Mouse (Mus musculus) stomach, embryonic 14.5 days (tissue): ENCODE measurements around the gene Ddc. TPM values are rescaled to one million over a fixed set of nuclear protein-coding genes. Genes with fewer than 3 reads are reported as not detected.

Source experiments
- ATAC-seq: fragments of 200-750 bp; cut with Nextera tagmentation; 2 replicates; pipeline ENCODE4 v1.8.0; 2017; ENCODE audit warnings: low read depth, moderate TSS enrichment; ENCODE audit not compliant: insufficient number of reproducible peaks, insufficient read depth, low FRiP score
- H3K27ac ChIP-seq: fragments of 300-500 bp; sonication (generic); 2 replicates; pipeline ENCODE4 v1.5.1; 2014; ENCODE audit warnings: mild to moderate bottlenecking, low read length, moderate library complexity, mixed read lengths
- H3K27me3 ChIP-seq: fragments of 300-500 bp; sonication (generic); 2 replicates; pipeline ENCODE4 v1.6.1; 2014; ENCODE audit warnings: low read length, control low read depth, mixed read lengths; ENCODE audit not compliant: control insufficient read depth, insufficient read depth
- H3K36me3 ChIP-seq: fragments of 300-500 bp; sonication (generic); 2 replicates; pipeline ENCODE4 v1.6.1; 2014; ENCODE audit warnings: mild to moderate bottlenecking, control low read depth, low read length, moderate library complexity, mixed read lengths; ENCODE audit not compliant: control insufficient read depth, insufficient read depth
- H3K4me1 ChIP-seq: fragments of 300-500 bp; sonication (generic); 2 replicates; pipeline ENCODE4 v1.6.1; 2014; ENCODE audit warnings: low read length, control low read depth, mixed read lengths; ENCODE audit not compliant: control insufficient read depth, insufficient read depth
- H3K4me2 ChIP-seq: fragments of 300-500 bp; sonication (generic); replicated peaks from 2 replicates; pipeline ENCODE4 v1.6.1; 2014; ENCODE audit warnings: low read depth, low read length, control low read depth
- H3K4me3 ChIP-seq: fragments of 300-500 bp; sonication (generic); 2 replicates; pipeline ENCODE4 v1.5.1; 2014; ENCODE audit warnings: low read depth, low read length, control low read depth
- H3K9ac ChIP-seq: fragments of 300-500 bp; sonication (generic); replicated peaks from 2 replicates; pipeline ENCODE4 v1.6.1; 2014; ENCODE audit warnings: low read depth, mild to moderate bottlenecking, control low read depth, low read length, moderate library complexity, mixed read lengths
- H3K9me3 ChIP-seq: fragments of 300-500 bp; sonication (generic); 2 replicates; pipeline ENCODE4 v1.6.1; 2016; ENCODE audit warnings: low read depth, low read length, control low read depth; ENCODE audit not compliant: control insufficient read depth
- WGBS: fragments of 180-500 bp; shearing (Covaris S2); extraction: QIAGEN DNeasy Blood & Tissue Kit; methylation state at CpG from one replicate; pipeline ENCODE4 v1.1.7; 2014; 5-methylcytosine and 5-hydroxymethylcytosine counted together
- polyA plus RNA-seq: library from polyadenylated mRNA; unstranded; fragments of >200 nt; fragmentation: Nextera tagmentation; extraction: Ambion mirVana; gene quantifications from 2 replicates; pipeline ENCODE4 v1.2.1, GENCODE M21; 2014

Gene Ddc
- polyA plus RNA-seq, 1 experiment from 2014 or later, result 36.7 TPM

DNA sequence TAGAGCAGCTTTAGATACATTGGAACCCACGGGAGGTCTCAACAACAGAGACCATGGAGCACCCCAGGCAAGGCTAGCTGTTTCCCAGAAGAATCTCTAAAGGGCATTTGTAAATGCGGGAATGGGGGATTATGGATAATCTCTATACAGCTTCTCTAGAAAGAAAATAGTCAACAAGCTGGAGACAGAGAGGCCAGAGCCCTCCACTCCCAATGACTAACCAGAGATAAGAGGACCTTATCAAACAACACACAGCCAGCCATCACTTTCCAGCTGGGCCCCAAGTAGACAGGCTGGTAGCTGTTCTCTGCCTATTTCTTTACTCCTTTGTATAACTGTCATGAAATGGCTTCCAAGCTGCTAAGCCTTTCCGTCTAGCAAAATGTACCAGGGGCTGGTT is 82.2 kb downstream of the Ddc start:
- ATAC-seq, result no peak
- 0 out of 2 replicates have a peak, but pooled peaks cover 4% of the 10 kb centered on the region for H3K4me1 ChIP-seq
- H3K4me3 ChIP-seq, result no peak overlapping the region
- H3K27me3 ChIP-seq, result no peaks in the 10 kb centered on the region
- no peak overlapping the region for H3K9ac ChIP-seq
- no peak overlapping the region for H3K27ac ChIP-seq
- H3K9me3 ChIP-seq, result no peaks in the 10 kb centered on the region
- no peaks in the 10 kb centered on the region for H3K36me3 ChIP-seq
- 54% methylated on average over 3 of the region's 3 CpGs for WGBS
- no peak overlapping the region for H3K4me2 ChIP-seq

DNA sequence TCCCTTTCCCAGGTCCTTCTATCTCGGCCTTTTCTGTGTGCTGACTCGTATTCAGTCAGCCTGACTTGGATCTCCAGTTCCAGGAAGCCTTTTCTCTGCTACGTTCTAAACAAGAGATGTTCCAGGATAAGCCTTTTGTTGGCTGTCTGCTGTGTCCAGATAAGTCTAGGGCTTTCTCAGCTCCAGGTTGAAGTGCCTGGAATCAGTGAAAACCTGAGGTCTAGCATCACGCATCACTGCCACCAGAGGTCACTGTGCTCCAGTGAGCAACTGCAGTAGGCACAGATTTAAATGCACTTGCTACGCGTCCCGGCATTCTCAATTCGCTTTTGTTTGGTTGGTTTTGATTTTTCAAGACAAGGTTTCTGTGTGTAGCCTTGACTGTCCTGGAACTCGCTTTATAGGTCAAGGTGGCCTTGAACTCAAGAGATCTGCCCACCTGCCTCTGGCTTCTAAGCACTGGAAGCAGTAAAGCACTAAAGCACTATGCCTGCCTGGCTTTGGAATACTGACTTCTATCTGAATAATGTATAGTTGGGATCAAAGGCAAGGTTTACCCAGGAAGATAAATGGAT is 86.0 kb downstream of the Ddc start:
- Histone ChIP-seq H3K27me3 (no peaks in the 10 kb centered on the region), H3K4me1 (peaks cover 10% of the 10 kb centered on the region; the same call in 1 of the 2 replicates), H3K27ac (no peak overlapping the region), H3K9me3 (no peaks in the 10 kb centered on the region), H3K4me3 (no peak overlapping the region), H3K36me3 (no peaks in the 10 kb centered on the region), H3K9ac (no peak overlapping the region), H3K4me2 (no peak overlapping the region)
- no peak for ATAC-seq
- WGBS, result 22% methylated on average over 9 of the region's 9 CpGs

GRCm38 (mm10) chr11:11809404-11810175 is 88.4 kb downstream of the Ddc start:
- ATAC-seq, result peak; percentile 3; the same call in 1 of the 2 replicates

DNA sequence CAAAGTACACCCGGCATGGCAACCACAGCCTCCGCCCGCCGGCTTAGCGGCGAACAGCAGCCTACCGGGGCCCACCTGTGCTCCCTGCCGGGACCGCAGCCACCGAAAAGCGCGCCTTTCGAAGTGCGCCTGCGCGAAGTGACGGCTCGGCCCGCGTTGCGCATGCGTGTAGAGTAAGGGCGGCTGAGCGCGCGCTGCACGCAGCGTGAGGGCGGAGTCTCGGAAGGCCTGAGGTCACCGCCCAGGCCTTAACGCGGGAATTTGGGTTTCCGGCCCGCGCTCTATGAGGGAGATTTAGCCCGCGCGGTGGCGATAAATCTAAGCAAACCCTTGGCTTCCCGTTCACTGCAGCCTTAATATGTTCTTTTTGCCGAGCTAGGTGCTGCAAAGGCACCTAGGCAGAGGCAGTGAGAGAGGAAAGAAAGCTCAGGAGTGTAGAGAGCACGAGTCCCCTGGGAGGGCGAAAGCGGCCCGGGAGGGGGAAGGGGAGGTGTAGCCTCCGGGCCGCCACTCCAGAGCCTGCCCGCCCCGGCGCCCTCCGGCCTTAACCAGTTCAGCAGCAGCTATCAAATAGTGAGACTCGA is 89.0 kb downstream of the Ddc start, which contains the start of gene Fignl1:
Fignl1 (minus strand) TSS at position 143 of the 584 bp plus-strand sequence.
- Histone ChIP-seq H3K4me2 (peak within 1 kb of the TSS; percentile 55), H3K9ac (peak within 1 kb of the TSS; percentile 73), H3K27ac (peak within 1 kb of the TSS; percentile 96), H3K27me3 (no peaks in the 10 kb centered on the region), H3K9me3 (no peaks in the 10 kb centered on the region), H3K36me3 (peaks cover 4% of the 10 kb centered on the region), H3K4me3 (peak within 1 kb of the TSS; percentile 67), H3K4me1 (peaks cover 10% of the 10 kb centered on the region; the same call in 1 of the 2 replicates)
- WGBS, result under 1% methylated on average over 53 of the region's 53 CpGs
- ATAC-seq, result peak; percentile 96

More at GRCm38 (mm10) chr11:11809404-11810175, 88.4 kb downstream of the Ddc start:
- Histone ChIP-seq H3K4me1 (peaks cover 10% of the 10 kb centered on the region; the same call in 1 of the 2 replicates), H3K4me2 (peak overlapping the region; percentile 55), H3K4me3 (peak overlapping the region; percentile 67), H3K36me3 (peaks cover 4% of the 10 kb centered on the region; the same call in 1 of the 2 replicates), H3K27ac (peak overlapping the region; percentile 96), H3K27me3 (no peaks in the 10 kb centered on the region), H3K9ac (peak overlapping the region; percentile 37; the same call in 1 of the 2 replicates), H3K9me3 (no peaks in the 10 kb centered on the region)
- WGBS, result 8% methylated on average over 11 of the region's 11 CpGs

DNA sequence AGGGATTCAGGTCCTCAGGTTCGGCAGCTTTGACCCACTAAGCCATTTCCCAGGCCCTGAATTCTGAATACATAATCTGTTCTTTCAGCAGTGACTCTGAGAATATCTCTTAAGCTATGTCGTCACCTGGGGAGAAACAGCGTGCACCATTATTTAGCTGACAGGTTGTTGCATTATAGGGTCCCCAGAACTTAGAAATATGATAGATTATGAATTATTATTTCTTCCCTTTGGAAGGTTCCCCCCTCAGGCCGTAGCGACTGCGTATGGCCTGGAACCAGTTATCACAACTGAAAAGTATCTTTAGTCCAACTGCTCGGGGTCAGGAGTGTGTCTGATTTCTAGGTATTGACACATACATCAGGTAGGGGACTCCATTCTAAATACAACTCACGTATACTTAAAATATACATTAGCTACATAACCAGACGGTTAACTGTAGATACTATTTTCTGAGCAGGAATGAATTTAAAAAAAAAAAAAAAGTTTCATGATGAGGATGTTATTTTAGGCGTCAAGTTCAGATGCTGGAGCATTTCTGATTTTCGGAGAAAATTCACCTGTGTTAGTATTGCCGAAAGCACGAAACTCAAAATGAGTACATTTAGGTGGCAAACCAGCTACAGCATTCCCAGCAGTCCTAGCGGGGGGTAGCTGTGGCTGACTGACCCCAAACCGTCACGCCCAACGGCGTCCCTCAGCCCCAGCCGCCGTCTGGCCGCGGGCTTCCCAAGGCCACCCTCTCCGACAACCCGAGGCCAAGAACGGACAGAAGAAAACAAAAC is 89.7 kb downstream of the Ddc start:
- Histone ChIP-seq H3K27me3 (no peaks in the 10 kb centered on the region), H3K4me2 (peak overlapping the region; percentile 55), H3K36me3 (peaks cover 8% of the 10 kb centered on the region), H3K4me1 (peaks cover 10% of the 10 kb centered on the region; the same call in 1 of the 2 replicates), H3K9ac (peak overlapping the region; percentile 73), H3K9me3 (no peaks in the 10 kb centered on the region), H3K27ac (peak overlapping the region; percentile 96), H3K4me3 (peak overlapping the region; percentile 67)
- WGBS, result 7% methylated on average over 25 of the region's 25 CpGs
- peak; percentile 83 for ATAC-seq

GRCm38 (mm10) chr11:11805951-11806350 is 92.0 kb downstream of the Ddc start:
- Histone ChIP-seq H3K4me1 (peaks cover 6% of the 10 kb centered on the region; the same call in 1 of the 2 replicates), H3K27me3 (no peaks in the 10 kb centered on the region), H3K9me3 (no peaks in the 10 kb centered on the region), H3K9ac (no peak overlapping the region), H3K27ac (no peak overlapping the region), H3K4me2 (no peak overlapping the region), H3K36me3 (peaks cover 27% of the 10 kb centered on the region), H3K4me3 (no peak overlapping the region)
- ATAC-seq, result no peak
- WGBS, result 83% methylated on average over 4 of the region's 4 CpGs

DNA sequence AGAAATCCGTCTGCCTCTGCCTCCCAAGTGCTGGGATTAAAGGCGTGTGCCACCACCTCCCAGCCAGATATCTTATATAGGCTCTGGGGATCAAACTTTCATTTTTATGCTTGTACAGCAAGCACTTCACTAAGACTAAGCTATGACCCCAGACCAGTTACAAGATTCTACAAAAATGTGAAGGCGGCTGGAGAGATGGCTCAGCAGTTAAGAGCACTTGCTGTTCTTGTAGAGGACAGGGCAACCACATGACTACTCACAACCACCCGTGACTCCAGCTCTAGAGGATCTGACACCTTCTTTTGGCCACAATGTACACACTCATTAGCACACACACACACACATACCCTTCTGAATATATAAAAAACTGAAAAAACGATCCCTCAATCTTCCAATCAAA is 93.5 kb downstream of the Ddc start:
- ATAC-seq, result no peak
- Histone ChIP-seq H3K36me3 (peaks cover 31% of the 10 kb centered on the region), H3K27me3 (no peaks in the 10 kb centered on the region), H3K9ac (no peak overlapping the region), H3K9me3 (no peaks in the 10 kb centered on the region), H3K27ac (no peak overlapping the region), H3K4me1 (peaks cover 6% of the 10 kb centered on the region; the same call in 1 of the 2 replicates), H3K4me2 (no peak overlapping the region), H3K4me3 (no peak overlapping the region)
- 89% methylated on average over 5 of the region's 5 CpGs for WGBS

DNA sequence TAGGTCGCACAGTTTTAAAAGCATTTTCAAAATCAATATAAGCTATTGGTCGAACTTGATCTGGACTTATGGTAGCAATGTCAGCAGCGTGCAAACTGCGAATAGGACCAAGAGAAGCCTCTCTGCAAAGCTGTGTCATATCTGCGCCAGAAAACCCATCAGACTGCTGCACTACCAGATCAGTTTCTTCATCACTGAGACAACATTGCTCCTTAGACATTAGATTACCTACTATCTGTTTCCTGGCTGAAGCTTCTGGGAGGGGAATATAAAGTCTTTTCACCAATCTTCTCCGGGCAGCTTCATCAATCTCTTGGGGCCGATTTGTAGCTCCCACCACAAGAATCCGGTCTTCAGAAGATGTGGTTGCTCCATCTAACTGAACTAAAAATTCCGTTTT is 96.9 kb downstream of the Ddc start:
- no peaks in the 10 kb centered on the region for H3K27me3 ChIP-seq
- 89% methylated on average over 9 of the region's 9 CpGs for WGBS
- no peaks in the 10 kb centered on the region for H3K9me3 ChIP-seq
- H3K9ac ChIP-seq, result no peak overlapping the region
- no peak for ATAC-seq
- H3K4me3 ChIP-seq, result no peak overlapping the region
- no peak overlapping the region for H3K27ac ChIP-seq
- no peaks in the 10 kb centered on the region for H3K4me1 ChIP-seq
- H3K4me2 ChIP-seq, result no peak overlapping the region
- H3K36me3 ChIP-seq, result peaks cover 41% of the 10 kb centered on the region
